Mouse (Mus musculus) right cerebral cortex, postnatal 25 days (tissue): Measurements from ENCODE around the gene Gm28635.

Experiments
- DNase-seq: peaks from one replicate; pipeline ENCODE4 v3.0.0; 2022

Gm28635 gene

GRCm38 (mm10) chr2:84677968-84678880 is at the start of gene Gm28635, which contains the start of gene Med19:
TSS of gene Gm28635 (minus strand) at chr2:84678041.
TSS of gene Med19 (plus strand) at chr2:84678402.
- peak; percentile 89 for DNase-seq

- peak; percentile 95 for DNase-seq
Measured at GRCm38 (mm10) chr2:84727172-84727858, 49.5 kb upstream of the Gm28635 start, which contains the start of gene Clp1. TSS of gene Clp1 (minus strand) at chr2:84727350.

- no peak for DNase-seq
Measured at GRCm38 (mm10) chr2:84726716-84727115, 48.9 kb upstream of the Gm28635 start.

- no peak for DNase-seq
Measured at GRCm38 (mm10) chr2:84725770-84726169, 47.9 kb upstream of the Gm28635 start.

- DNase-seq, result no peak
Measured at GRCm38 (mm10) chr2:84723856-84724255, 46.0 kb upstream of the Gm28635 start.

- DNase-seq, result no peak
Measured at GRCm38 (mm10) chr2:84721182-84721581, 43.3 kb upstream of the Gm28635 start.

GRCm38 (mm10) chr2:84720718-84721117 is 42.9 kb upstream of the Gm28635 start:
- no peak for DNase-seq

- DNase-seq, result no peak
Measured at GRCm38 (mm10) chr2:84717357-84717756, 39.5 kb upstream of the Gm28635 start.

- DNase-seq, result no peak
Measured at GRCm38 (mm10) chr2:84716423-84717355, 38.8 kb upstream of the Gm28635 start.

GRCm38 (mm10) chr2:84715562-84716361 is 37.9 kb upstream of the Gm28635 start:
- DNase-seq, result peak; percentile 71

- peak; percentile 99 for DNase-seq
Measured at GRCm38 (mm10) chr2:84714811-84715561, 37.1 kb upstream of the Gm28635 start, which contains the start of gene Zdhhc5. TSS of gene Zdhhc5 (minus strand) at chr2:84715180.

- no peak for DNase-seq
Measured at GRCm38 (mm10) chr2:84714422-84714810, 36.6 kb upstream of the Gm28635 start.

- DNase-seq, result no peak
Measured at GRCm38 (mm10) chr2:84711898-84712297, 34.1 kb upstream of the Gm28635 start.

- no peak for DNase-seq
Measured at GRCm38 (mm10) chr2:84707523-84707922, 29.7 kb upstream of the Gm28635 start.

GRCm38 (mm10) chr2:84705295-84705694 is 27.5 kb upstream of the Gm28635 start:
- DNase-seq, result no peak

- no peak for DNase-seq
Measured at GRCm38 (mm10) chr2:84704329-84704728, 26.5 kb upstream of the Gm28635 start.

- no peak for DNase-seq
Measured at GRCm38 (mm10) chr2:84703497-84703896, 25.7 kb upstream of the Gm28635 start.

- DNase-seq, result no peak
Measured at GRCm38 (mm10) chr2:84695007-84695695, 17.3 kb upstream of the Gm28635 start.

- no peak for DNase-seq
Measured at GRCm38 (mm10) chr2:84690050-84690449, 12.2 kb upstream of the Gm28635 start.
